Mouse (Mus musculus) liver, embryonic 12.5 days (tissue): ENCODE measurements at regions not wholly inside any gene's neighbourhood (a gene's known extent, or its start where the extent isn't known, plus 50 kb on each side); places are given as distances from the start of the nearest gene placed in this dataset.

Experiments used
- ATAC-seq: fragments of 200-750 bp; cut with Nextera tagmentation; 2 replicates; pipeline ENCODE4 v1.8.0; 2017; ENCODE audit warnings: moderate number of reproducible peaks, mild to moderate bottlenecking, moderate library complexity
- H3K27ac ChIP-seq: fragments of 300-500 bp; sonication (generic); 2 replicates; pipeline ENCODE4 v1.5.1; 2016; ENCODE audit warnings: mild to moderate bottlenecking
- H3K27me3 ChIP-seq: fragments of 300-500 bp; sonication (generic); replicated peaks from 2 replicates; pipeline ENCODE4 v1.6.1; 2016; ENCODE audit warnings: mild to moderate bottlenecking, moderate library complexity
- H3K36me3 ChIP-seq: fragments of 300-500 bp; sonication (generic); 2 replicates; pipeline ENCODE4 v1.6.1; 2016; ENCODE audit warnings: mild to moderate bottlenecking, moderate library complexity
- H3K4me1 ChIP-seq: fragments of 300-500 bp; sonication (generic); 2 replicates; pipeline ENCODE4 v1.6.1; 2016
- H3K4me2 ChIP-seq: fragments of 300-500 bp; sonication (generic); 2 replicates; pipeline ENCODE4 v1.6.1; 2016; ENCODE audit warnings: mild to moderate bottlenecking, moderate library complexity
- H3K4me3 ChIP-seq: fragments of 300-500 bp; sonication (generic); 2 replicates; pipeline ENCODE4 v1.5.1; 2016; ENCODE audit warnings: mild to moderate bottlenecking, moderate library complexity
- H3K9ac ChIP-seq: fragments of 300-500 bp; sonication (generic); 2 replicates; pipeline ENCODE4 v1.6.1; 2016; ENCODE audit warnings: mild to moderate bottlenecking, moderate library complexity
- H3K9me3 ChIP-seq: fragments of 300-500 bp; sonication (generic); replicated peaks from 2 replicates; pipeline ENCODE4 v1.6.1; 2016; ENCODE audit warnings: mild to moderate bottlenecking, moderate library complexity
- WGBS: fragments of 180-500 bp; shearing (Covaris S2); methylation state at CpG from one replicate; pipeline ENCODE4 v1.1.7; 2016; ENCODE audit not compliant: insufficient replicate concordance; 5-methylcytosine and 5-hydroxymethylcytosine counted together

GRCm38 (mm10) chr14:76278751-76279450 is 135.9 kb upstream of the Tsc22d1 start:
- Histone ChIP-seq H3K9me3 (no peaks in the 10 kb centered on the region), H3K27me3 (peaks cover 9% of the 10 kb centered on the region; the same call in 1 of the 2 replicates), H3K4me1 (peaks cover 6% of the 10 kb centered on the region), H3K4me2 (no peak overlapping the region), H3K27ac (no peak overlapping the region), H3K9ac (no peak overlapping the region), H3K4me3 (no peak overlapping the region), H3K36me3 (no peaks in the 10 kb centered on the region)
- ATAC-seq: no peak
- WGBS: 66% methylated on average over 17 of the region's 17 CpGs

DNA sequence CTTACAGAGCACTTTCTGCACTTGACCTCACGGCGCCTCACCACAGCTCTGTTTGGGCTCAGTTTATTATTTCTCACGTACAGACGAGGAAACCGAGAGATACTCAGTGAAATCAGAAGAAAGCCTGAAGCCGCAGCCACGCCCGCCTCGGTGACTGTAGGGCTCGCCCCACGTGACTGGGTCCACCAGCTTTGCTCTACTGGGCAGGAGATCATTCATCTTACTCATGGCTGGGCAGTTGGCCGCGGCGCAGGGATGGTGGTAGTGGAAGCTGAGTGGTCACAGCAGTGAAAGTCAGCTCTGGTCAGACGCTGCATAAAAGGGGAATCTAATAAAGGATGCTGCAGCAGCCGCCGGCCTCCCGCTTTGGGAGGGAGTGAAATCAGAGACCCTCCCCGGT is 135.2 kb upstream of the Tsc22d1 start:
- H3K27me3 ChIP-seq: peaks cover 9% of the 10 kb centered on the region; the same call in 1 of the 2 replicates
- H3K9ac ChIP-seq: no peak overlapping the region
- 58% methylated on average over 19 of the region's 19 CpGs for WGBS
- H3K9me3 ChIP-seq: no peaks in the 10 kb centered on the region
- no peak overlapping the region for H3K4me2 ChIP-seq
- H3K4me1 ChIP-seq: peaks cover 6% of the 10 kb centered on the region
- H3K36me3 ChIP-seq: no peaks in the 10 kb centered on the region
- ATAC-seq: no peak
- no peak overlapping the region for H3K27ac ChIP-seq
- no peak overlapping the region for H3K4me3 ChIP-seq

GRCm38 (mm10) chr14:76281867-76282266 is 132.9 kb upstream of the Tsc22d1 start:
- Histone ChIP-seq H3K9me3 (no peaks in the 10 kb centered on the region), H3K9ac (no peak overlapping the region), H3K4me2 (no peak overlapping the region), H3K4me1 (peaks cover under 1% of the 10 kb centered on the region), H3K27me3 (no peaks in the 10 kb centered on the region), H3K36me3 (no peaks in the 10 kb centered on the region), H3K4me3 (no peak overlapping the region), H3K27ac (no peak overlapping the region)
- 47% methylated on average over 5 of the region's 5 CpGs for WGBS
- ATAC-seq: no peak

DNA sequence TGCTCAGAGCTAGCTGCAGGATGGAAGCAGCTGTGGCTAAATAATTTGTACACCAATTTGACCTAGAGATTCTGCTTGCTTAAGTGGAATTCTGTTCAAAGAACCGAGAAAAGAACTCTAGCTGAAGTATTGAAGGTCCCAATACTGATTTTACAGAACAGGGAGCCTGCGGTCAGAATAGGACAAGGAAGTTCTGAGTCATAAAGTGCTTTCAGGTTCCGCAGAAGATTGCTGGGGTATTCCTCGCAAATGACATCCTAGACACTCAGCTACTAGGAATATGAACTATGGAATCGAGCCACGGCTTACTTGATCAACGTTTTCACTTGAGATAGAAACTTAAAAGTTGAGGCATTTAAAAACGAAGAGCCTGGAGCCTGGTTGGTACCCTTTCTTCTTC is 127.0 kb upstream of the Tsc22d1 start:
- H3K4me3 ChIP-seq: no peak overlapping the region
- H3K9me3 ChIP-seq: no peaks in the 10 kb centered on the region
- no peaks in the 10 kb centered on the region for H3K4me1 ChIP-seq
- no peak overlapping the region for H3K9ac ChIP-seq
- H3K27ac ChIP-seq: no peak overlapping the region
- no peaks in the 10 kb centered on the region for H3K27me3 ChIP-seq
- no peaks in the 10 kb centered on the region for H3K36me3 ChIP-seq
- WGBS: 62% methylated on average over 8 of the region's 8 CpGs
- H3K4me2 ChIP-seq: no peak overlapping the region
- ATAC-seq: no peak

- no peak overlapping the region for H3K9ac ChIP-seq
- H3K36me3 ChIP-seq: no peaks in the 10 kb centered on the region
- H3K27me3 ChIP-seq: no peaks in the 10 kb centered on the region
- H3K4me1 ChIP-seq: no peaks in the 10 kb centered on the region
- no peak for ATAC-seq
- H3K4me2 ChIP-seq: no peak overlapping the region
- H3K4me3 ChIP-seq: no peak overlapping the region
- 79% methylated on average over 9 of the region's 9 CpGs for WGBS
- no peaks in the 10 kb centered on the region for H3K9me3 ChIP-seq
- no peak overlapping the region for H3K27ac ChIP-seq
These were observed 124.3 kb upstream of the Tsc22d1 start for GRCm38 (mm10) chr14:76290401-76291018.

- no peak overlapping the region for H3K9ac ChIP-seq
- no peaks in the 10 kb centered on the region for H3K4me1 ChIP-seq
- H3K27me3 ChIP-seq: no peaks in the 10 kb centered on the region
- no peaks in the 10 kb centered on the region for H3K36me3 ChIP-seq
- H3K4me2 ChIP-seq: no peak overlapping the region
- WGBS: 41% methylated on average over 4 of the region's 4 CpGs
- no peak overlapping the region for H3K27ac ChIP-seq
- no peak for ATAC-seq
- H3K4me3 ChIP-seq: no peak overlapping the region
- no peaks in the 10 kb centered on the region for H3K9me3 ChIP-seq
These were observed 122.5 kb upstream of the Tsc22d1 start for GRCm38 (mm10) chr14:76292211-76292610.

DNA sequence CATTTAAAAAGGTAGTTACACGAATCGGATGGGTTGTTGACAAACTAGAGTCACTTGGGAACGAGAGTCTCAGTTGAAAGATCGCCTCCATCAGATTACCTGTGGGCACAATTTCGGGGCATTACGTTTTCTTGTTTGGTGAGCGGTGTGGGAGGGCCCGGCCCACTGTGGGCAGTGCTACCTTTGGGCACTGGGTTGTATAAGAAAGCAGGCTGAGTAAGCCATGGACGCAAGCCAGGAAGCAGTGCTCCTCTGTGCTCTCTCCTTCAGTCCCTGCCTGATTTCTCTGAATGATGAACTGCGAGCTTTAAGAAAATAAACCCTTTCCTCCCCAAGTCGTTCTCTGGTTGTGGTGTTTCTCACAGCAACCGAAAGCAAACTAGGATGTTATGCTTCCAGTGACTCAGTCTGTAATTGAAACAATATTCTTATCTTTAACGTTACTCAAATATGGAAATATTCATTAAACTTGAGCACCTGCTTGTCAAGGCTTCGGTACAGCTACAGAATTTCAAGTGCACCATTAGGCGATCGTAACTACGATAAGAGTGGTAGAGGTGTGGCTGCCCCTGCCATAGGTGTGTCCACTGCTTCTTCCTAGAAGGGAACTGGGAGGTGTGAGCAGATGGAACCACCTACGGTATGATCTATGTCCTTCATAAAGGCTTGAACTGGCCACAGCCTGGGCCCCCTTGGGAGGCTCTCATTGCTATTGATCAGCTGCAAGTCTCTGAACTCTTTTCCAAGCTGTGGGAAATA is 119.2 kb upstream of the Tsc22d1 start:
- WGBS: 74% methylated on average over 18 of the region's 18 CpGs
- no peak for ATAC-seq
- no peaks in the 10 kb centered on the region for H3K9me3 ChIP-seq
- no peak overlapping the region for H3K9ac ChIP-seq
- H3K36me3 ChIP-seq: no peaks in the 10 kb centered on the region
- H3K4me2 ChIP-seq: no peak overlapping the region
- no peaks in the 10 kb centered on the region; the same call in 1 of the 2 replicates for H3K27me3 ChIP-seq
- H3K4me1 ChIP-seq: no peaks in the 10 kb centered on the region
- no peak overlapping the region for H3K27ac ChIP-seq
- H3K4me3 ChIP-seq: no peak overlapping the region

- WGBS: 75% methylated on average over 5 of the region's 5 CpGs
- H3K27ac ChIP-seq: no peak overlapping the region
- ATAC-seq: no peak
- H3K27me3 ChIP-seq: no peaks in the 10 kb centered on the region; the same call in 1 of the 2 replicates
- no peak overlapping the region for H3K4me3 ChIP-seq
- no peaks in the 10 kb centered on the region for H3K36me3 ChIP-seq
- no peak overlapping the region for H3K9ac ChIP-seq
- H3K4me2 ChIP-seq: no peak overlapping the region
- H3K4me1 ChIP-seq: no peaks in the 10 kb centered on the region
- H3K9me3 ChIP-seq: no peaks in the 10 kb centered on the region
These were observed 116.9 kb upstream of the Tsc22d1 start for GRCm38 (mm10) chr14:76297864-76298263.

GRCm38 (mm10) chr14:76302322-76302991 is 112.3 kb upstream of the Tsc22d1 start:
- H3K4me2 ChIP-seq: no peak overlapping the region
- 61% methylated on average over 11 of the region's 11 CpGs for WGBS
- H3K36me3 ChIP-seq: no peaks in the 10 kb centered on the region
- H3K4me3 ChIP-seq: no peak overlapping the region
- no peaks in the 10 kb centered on the region; the same call in 1 of the 2 replicates for H3K27me3 ChIP-seq
- no peak for ATAC-seq
- no peaks in the 10 kb centered on the region for H3K4me1 ChIP-seq
- H3K27ac ChIP-seq: no peak overlapping the region
- no peaks in the 10 kb centered on the region for H3K9me3 ChIP-seq
- H3K9ac ChIP-seq: no peak overlapping the region

DNA sequence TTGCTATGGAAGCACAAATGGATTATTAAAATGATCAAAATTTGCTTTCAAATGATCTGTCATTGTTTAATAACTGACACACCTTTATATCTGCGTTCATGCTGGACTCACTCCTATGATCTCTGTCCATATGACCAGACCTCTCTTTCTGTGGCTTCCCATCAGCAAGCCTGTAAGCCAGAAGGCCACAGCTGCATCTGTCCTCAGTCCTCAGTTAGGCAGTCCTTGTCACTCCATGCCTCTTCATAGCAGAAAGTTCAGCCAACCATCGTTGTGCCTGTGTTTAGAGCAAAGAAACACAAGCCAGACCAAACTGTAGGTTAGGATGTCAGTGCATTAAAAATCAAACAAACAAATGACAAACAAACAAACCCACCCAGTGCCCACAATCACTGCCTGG is 107.2 kb upstream of the Tsc22d1 start:
- H3K4me2 ChIP-seq: no peak overlapping the region
- no peaks in the 10 kb centered on the region for H3K4me1 ChIP-seq
- no peak overlapping the region for H3K27ac ChIP-seq
- H3K27me3 ChIP-seq: 0 out of 2 replicates have a peak, but pooled peaks cover 5% of the 10 kb centered on the region
- H3K36me3 ChIP-seq: no peaks in the 10 kb centered on the region
- no peak overlapping the region for H3K9ac ChIP-seq
- no peak overlapping the region for H3K4me3 ChIP-seq
- ATAC-seq: no peak
- no peaks in the 10 kb centered on the region for H3K9me3 ChIP-seq
- 63% methylated on average over 2 of the region's 2 CpGs for WGBS

- no peak for ATAC-seq
- Histone ChIP-seq H3K4me2 (no peak overlapping the region), H3K9me3 (no peaks in the 10 kb centered on the region), H3K27ac (no peak overlapping the region), H3K27me3 (0 out of 2 replicates have a peak, but pooled peaks cover 5% of the 10 kb centered on the region), H3K9ac (no peak overlapping the region), H3K36me3 (no peaks in the 10 kb centered on the region), H3K4me3 (no peak overlapping the region), H3K4me1 (no peaks in the 10 kb centered on the region)
- 44% methylated on average over 12 of the region's 12 CpGs for WGBS
These were observed 106.5 kb upstream of the Tsc22d1 start for GRCm38 (mm10) chr14:76308188-76308812.
